Mouse (Mus musculus) fat pad, adult 2 months (tissue): ENCODE results near the gene Tdrd3.

Experiments used
- DNase-seq: peaks from one replicate; pipeline ENCODE4 v3.0.0-alpha.2; 2011; ENCODE audit warnings: low read depth, low spot score; ENCODE audit errors: extremely low read depth

The Tdrd3 gene

DNA sequence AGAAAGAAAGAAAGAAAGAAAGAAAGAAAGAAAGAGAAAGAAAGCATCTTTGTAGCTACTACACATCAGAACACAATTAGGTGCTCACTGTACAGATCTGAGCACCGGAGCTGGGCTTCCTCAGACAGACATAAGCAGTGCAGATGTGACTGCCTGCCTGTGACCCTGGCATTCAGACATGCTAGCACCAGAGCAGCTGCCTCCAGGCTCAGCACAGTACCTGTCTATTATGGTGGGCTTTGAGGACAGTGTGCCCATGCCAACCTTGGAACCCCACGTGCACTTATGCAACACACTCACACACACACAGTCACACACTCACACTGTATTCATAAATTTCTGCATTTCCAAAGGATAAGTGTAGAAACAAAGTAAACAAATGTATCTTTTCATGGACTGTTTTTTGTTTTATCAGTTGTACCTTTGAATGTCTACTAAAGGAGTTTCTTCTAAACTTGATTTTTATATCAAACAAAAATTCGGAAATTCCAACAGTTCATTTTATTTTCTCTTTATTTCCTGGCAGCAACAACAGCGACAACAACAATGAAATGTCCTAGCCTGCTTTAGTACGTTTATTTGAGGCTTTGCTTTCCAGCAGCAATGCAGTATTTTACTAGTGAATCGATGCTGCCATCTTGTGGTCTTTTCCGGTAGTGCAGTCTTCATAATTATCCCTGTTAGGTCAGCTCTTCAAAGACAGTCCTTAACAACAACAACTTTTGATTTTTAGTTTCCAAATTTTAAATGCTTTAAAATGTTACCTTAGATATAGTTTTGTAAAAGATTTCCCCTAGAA, 35.4 kb downstream of the Tdrd3 start:
- no peak for DNase-seq

DNA sequence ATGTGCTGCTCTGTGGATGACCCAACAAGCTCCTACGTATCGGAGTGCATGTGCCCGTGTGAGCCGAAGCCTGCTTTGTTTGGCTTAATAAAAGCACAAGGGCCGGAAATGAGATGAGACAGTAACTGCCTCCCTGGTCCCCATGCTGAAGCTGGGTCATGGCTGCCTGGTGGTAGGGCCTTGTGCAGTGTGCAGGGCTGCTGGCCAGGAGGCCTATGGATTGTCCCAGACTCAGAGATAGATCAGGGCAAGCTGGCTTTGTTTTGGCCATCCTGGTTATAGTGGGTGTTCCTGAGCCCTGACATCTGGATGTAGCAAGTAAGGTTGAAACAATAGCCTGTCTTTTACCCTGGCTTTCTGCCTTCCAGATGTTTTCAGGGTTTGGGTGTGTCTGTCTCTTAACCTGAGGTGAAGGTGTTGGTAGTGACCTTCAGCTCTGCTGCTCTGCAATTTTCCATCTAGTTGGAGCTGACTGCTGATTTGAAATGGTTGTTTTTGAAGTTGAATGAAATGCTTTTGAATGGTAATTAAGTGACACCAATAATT, 39.3 kb downstream of the Tdrd3 start:
- DNase-seq, result no peak

DNA sequence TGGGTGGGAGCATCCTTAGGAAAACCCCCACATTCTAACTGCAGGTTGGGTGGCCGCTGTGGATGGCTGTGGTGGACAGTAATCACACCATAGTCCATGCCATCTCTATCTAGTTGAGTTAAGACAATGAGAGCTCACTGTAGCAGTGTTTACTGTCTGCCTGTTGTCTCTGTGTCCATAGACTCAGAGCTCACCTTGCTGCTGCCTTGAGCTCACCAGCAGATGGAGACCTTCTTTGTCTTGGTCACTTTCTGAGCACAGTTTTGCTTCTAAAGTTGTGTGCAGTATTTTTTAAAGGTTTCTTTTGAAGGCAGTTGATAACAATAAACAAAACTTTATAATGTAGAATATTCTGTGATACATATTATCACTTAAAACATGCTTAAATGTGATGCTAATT, 43.3 kb downstream of the Tdrd3 start:
- DNase-seq, result no peak

DNA sequence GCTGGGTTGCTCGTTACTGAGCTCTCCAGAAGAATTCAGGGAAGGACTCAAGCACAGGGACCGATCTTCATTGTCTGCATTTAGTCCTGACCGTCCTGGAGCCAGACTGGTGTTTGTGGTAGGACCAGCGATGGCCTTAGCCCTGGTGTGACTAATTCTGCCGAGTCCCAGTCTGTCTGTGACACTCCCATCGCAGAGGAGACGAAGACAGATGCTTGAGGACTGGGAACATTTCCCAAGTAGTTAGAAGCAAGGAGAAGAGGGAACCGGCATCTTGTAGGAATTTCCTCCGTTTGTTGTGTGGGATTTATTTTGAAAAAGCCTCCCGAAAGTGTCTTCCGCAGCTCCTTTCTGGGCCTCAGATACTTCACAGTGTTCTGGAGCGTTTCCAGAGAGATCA, 45.1 kb downstream of the Tdrd3 start:
- no peak for DNase-seq

DNA sequence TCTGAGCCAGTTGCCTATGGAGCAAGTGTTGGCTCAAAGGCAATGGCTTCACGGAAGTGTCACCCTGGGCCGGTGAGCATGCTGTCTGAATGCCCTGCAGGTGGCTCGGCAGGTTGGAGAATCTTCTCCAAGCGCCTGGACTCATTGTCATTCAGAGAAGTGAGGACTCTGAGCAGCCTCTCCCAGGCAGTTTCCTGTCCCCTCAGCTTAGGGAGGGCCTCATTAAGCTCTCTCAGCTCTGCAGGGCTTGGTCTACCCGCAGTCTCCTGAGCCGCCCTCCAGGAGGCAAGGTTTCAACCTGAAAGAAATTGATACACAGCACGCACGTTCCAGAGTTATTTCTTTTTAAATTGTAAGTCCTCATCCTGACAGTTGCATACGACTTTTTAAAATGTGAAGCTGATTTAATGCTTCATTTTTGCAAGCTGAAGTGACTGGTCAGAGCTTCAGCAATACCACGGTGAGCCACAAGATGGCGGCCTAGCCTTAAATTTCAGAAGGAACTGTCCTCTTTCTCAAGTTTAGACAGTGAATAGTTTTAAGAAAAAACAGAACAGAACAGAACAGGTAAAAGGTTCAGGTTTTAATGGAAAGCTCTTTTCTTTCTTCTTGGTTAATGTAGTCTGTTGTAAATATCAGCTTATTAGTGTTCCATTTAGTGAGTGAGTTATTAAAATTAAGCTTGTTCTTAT, 47.7 kb downstream of the Tdrd3 start:
- no peak for DNase-seq

DNA sequence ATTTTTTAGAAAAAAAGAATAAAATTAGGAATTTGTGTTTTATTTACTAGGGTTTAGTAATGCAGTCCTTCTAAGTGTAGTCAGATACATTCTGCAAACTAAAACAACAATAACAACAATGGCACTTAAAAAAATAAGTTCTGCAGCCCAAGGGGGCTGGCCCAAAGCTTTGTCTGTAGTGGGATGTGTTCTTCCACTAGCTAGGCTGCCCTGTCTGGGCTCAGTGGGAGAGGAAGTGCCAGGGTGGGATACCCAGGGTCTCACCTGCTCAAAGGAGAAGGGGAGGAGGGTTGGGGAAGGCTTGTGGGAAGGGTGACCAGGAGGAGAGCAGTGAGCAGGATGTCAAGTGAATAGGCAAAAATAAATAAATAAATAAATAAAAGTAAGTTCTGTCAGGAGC, 48.2 kb downstream of the Tdrd3 start:
- no peak for DNase-seq

DNA sequence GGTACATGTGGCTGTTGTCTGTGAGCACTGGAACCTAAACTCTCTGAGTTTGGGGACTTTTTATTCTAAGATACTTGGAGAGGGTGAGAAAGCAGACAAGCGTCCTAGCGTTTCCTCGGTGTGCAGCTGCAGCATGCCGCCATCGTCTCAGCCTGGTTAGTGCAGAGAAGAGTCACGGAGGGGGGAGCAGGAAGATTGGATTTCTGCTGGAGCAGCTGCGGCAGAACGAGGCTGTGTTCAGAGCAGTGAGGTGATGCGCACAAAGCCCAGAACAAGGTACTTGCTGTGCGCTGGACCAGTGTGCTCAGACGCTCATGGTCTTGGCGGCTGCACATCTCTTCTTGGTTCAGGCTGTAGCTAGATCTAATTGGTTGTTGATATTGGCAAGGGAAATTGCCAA, 51.1 kb downstream of the Tdrd3 start:
- no peak for DNase-seq

DNA sequence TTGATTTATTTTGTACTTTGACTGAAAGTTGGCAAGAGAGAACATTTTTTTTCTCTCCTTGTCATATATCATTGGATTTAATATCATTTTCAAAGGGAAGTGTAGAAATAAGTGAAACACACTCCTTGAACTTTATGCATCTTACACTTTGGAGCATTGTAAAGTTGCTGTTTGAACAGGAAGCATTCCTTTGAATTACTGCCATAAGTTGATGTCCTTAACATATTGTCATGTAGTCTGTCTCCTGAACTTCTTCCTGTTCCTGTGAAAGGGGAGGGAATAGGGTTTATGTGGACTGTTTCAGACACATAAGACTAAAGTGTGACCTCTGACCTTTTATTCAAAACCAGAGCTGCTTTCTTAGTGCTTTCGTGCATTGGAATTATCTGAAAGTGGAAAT, 55.1 kb downstream of the Tdrd3 start:
- DNase-seq, result no peak

DNA sequence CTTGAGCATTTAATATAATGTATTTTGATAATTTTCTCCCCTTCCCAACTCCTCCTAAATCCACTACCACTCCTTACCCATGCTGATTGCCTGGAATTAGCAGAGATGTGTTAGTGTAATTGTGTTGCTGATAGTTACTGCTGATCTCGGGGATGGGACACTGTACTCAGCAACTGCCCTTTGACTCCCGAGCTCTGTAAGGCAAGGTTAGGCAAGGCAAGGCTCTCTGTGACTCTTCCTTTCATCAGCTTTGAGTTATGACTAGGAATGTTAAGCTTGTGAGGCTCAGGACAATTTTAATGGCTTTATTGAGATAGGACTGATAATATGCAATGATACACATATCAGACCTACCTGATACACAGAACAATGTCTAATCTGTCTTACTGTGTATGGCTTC, 56.3 kb downstream of the Tdrd3 start:
- no peak for DNase-seq

DNA sequence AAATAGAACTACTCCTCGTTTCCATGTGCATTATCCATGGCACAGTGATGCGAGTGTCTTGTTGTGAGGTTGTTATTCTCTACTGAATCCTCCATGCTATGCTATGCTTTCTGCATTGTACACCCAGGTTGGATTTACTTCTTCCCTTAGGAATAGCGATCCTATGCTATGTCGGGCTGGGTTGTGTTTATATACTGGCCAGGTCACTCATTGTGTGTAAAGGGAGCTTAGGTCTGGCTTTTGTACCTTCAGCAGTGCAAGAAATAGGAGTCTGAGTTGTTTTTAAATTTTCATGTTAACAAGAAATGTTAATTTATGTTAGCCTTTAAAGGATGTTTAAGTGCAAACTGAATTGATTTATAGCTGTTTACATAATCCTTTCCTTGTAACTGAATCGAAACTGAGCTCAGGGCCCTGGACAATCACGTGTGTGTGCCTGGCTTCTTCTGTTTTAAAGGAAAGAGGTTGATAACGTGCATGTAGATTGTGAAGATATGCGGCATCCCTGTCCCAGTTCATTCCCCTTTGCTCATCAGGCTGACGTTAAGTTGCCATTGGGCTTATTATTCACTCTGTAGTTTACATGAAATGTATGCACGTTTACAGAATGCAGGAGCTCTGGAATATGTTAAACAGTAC, 59.4 kb downstream of the Tdrd3 start:
- no peak for DNase-seq

DNA sequence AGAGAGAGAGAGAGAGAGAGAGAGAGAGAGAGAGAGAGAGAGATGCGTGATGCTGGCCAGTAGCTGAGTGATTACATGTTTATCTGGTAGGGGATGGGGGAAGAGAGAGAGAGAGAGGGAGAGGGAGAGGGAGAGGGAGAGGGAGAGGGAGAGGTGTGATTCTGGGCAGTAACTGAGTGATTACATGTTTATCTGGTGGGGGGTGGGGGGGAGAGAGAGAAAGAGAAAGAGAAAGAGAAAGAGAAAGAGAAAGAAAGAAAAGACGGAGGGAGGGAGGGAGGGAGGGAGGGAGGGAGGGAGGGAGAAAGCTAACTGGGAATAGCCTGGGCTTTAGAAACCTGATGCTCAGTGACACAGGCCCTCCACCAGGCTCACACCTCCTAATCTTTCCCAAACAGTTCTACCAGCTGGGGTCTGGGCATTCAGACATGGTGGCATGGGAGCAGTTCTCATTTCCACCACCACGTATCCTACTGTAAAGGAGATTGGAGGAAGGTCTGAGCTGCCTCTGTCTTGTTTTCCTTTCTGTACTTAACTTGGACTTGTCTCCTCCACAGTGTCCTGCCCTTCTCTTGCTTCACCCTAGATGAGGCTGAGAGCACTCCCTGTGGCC, 62.0 kb downstream of the Tdrd3 start:
- DNase-seq, result no peak

DNA sequence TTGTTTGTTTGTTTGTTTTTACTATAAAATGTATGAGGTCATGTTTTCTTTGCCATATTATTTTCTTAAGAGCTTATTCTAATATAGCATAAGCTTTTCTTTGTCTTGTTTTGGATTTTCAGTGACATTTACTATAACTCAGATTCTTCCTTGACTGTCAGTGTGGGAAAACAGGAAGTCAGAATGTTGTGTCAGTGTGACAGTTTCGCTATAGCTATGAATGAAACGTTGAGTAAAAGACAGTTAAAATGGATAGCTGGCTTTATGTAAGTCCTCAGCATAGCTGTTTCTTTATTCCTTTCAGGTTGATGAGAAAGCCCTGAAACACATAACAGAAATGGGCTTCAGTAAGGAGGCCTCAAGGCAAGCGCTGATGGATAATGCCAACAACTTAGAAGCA, 69.4 kb downstream of the Tdrd3 start:
- DNase-seq, result no peak

DNA sequence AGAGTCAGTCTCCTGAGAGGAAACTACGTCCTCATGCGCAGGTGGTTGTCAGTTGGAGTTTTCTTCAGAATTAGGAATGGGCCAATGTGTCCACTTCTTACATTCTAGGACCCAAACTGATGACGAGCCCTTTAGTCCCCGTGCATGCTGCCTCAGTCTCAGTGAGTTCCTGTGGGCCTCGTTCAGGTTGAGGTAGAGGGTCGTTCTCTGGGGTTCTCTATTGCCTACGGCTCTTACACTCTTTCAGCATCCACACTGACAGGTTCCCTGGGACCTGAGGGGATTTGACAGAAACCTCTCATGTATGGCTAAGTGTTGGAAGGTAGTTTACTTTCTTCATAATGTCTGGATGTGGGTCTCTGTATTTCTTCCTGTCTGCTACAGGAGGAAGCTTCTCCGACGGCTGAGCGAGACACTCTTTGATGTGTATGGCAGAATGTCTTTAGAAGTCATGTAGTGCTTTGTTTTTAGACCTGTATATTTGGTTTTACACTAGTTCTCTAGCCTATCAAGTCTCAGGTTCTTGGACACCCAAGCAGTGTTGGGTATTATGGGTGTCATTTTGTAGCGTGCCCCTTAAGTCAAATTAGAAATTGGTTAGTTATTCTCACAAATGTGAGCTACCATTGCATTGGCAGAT, 81.6 kb downstream of the Tdrd3 start:
- no peak for DNase-seq

DNA sequence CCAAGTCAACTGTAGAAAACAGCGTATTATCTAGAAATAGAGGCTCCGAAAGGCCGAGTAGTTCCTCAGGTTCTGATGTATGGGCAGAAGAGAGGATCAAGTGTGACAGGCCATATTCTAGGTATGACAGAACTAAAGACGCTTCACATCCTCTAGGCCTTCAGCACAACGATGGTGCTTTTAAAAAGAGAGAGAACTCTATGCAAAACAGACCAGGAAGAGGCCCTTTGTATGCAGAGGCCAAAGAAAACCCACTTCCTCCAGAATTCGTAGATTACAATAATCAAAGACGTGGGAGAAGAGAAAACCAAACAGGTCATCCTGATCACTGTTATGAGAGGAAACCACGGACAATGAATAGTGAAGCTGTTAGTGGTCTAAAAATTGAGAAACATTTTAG, 89.5 kb downstream of the Tdrd3 start:
- DNase-seq, result no peak

DNA sequence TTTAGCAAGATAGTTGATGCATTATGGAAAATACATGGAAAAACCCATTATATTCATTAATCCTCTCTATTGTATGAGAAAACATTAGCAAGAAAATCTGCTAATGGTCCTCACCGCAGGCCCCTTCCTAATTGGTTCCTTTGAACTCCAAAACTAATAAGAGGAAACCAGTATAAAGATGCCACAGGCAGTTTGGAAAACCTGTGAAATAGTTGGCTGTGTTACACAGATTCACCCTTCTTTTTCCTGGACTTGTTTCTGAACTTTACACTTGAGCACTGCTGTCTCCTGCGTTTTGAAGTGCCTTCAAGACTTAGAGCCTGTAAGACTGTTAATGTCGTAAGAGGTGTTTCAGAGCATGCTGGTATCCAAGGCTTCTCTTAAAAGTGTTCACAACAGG, 98.8 kb downstream of the Tdrd3 start:
- peak; percentile 58 for DNase-seq

DNA sequence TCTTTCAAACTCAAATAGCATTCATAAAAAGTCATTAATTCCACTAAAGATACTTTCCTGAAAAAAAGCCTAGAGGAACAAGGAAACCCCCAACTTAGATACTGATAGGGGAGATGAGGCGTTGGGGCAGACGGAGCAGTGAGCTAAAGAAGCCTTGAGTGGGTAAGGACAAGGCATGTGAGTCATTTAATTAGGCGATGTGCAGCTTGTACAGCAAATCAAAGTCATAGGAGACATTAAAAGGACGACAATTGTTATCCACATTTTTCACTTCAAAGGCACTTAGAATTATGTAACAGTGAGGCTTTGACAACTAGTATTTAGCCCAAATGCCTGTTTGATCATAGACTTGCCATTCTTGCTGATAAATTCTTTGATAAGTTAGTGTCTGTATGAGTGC, 100.9 kb downstream of the Tdrd3 start:
- DNase-seq, result no peak

DNA sequence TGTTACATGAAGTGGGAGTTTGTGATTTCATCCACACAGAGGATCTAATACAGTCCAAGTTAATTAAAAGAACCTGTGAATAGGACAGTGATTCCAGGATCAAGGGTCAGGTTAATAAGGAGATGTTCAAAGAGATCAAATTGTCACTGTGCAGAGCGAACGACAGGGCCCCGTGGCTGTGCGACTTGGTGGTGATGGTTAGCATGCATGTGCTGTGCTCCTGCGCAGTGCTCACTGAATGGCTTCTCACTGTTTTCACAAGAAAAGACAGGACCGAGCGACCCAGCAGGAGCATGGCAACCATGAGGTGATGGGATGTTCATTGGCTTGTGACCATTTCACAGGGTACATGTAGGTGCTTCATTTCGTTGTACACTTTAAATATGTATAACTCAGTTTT, 115.4 kb downstream of the Tdrd3 start:
- DNase-seq, result no peak

DNA sequence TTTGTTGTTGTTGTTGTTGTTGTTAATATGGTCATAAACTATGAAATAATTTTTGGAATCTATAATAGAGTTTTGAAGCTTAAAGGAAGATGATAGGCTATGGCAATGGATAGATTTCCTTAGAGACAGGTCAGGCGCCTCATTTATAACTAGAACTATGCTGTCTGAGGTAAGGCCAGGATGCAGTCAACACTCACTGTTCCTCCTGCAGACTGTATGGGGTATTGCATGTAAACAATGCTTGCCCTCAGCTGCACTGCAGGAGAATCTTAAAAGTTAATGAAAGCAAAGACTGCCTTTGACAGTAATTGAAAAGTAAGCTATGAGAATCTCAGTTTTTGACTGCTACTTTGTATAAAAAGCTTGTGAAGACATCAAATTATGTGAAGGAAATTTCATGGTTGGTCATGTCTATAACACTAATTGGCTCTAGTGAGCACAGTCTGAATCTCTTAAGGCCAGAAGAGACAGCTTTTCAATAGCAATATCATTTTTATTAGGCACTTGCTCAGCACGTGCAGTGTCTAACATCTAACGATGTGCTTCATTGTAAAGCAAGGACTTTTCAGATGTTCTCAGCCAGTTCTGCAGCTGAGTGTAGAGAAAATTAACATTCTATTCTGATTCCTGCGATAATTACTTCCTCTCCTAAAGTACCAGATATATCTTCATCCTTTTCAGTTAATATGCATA, 120.8 kb downstream of the Tdrd3 start:
- no peak for DNase-seq

DNA sequence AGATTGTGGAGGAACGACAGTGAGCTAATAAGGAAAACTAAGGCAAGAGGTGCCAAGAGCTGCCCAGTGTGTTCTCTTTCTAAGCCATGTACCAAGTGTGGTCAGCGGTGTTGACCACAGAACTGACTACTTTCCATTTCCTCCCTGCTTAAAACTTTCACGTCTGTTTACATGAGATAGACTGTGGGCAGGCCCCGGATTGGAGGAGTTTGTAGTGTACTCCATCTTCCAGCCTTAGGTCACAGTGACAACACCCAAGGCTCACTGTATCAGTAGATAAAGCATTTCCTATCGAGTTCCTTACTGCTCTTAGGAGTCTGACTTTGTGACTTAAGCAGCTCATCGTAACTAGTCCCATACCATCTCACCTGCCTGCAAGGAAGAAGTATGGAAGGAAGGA, 133.5 kb downstream of the Tdrd3 start:
- no peak for DNase-seq

DNA sequence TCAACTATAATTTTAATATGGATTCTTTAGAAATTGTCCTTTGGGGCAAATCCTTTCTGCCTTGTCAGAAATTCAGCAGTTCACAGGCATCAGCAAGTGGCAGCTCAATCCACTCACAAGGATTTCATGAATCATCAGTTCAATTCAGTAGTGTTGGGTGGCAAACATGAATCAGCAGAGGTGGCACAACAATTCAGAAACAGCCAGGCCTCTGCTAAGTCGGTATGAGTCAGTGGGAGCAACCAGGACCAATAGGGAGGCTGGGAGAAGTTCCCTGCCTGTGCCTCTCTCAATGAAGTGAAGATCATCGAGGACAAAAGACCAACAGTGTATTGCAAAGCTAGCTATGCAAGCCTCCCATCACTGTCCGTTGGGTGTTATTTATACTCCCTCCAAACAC, 135.8 kb downstream of the Tdrd3 start:
- DNase-seq, result no peak

DNA sequence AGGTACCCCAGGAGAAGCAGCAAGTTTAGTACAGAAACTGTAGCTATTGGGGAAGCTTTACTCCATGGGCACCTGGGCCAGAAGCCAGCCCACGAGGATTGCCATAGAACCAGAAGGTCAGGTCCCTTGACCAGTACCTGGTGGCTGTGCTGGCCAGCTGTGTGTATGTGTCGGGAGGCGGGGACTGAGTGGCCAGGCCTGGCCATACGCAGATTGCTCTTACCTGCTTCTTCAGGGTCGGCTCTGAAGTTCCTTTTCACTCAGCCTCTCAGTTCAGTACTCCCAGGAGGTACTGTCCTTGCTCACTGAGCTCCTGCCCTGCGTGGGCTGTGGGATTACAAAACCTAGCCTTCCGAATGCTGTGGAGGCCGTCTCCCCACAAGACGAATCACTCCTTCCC, 147.4 kb downstream of the Tdrd3 start:
- no peak for DNase-seq
